Mouse (Mus musculus): ENCODE measurements around the gene Nsun6.

The Nsun6 gene

GRCm38 (mm10) chr2:14992531-14992930, 62.3 kb downstream of the Nsun6 start:
- DNase-seq (ENCODE audit: low read depth, low spot score): no peak

GRCm38 (mm10) chr2:14989350-14989749, 65.5 kb downstream of the Nsun6 start:
- no peak for DNase-seq (ENCODE audit: low read depth, low spot score)

- no peak for DNase-seq (ENCODE audit: low read depth, low spot score)
Measured at GRCm38 (mm10) chr2:14988451-14988850, 66.4 kb downstream of the Nsun6 start.

- no peak for DNase-seq (ENCODE audit: low read depth, low spot score)
Measured at GRCm38 (mm10) chr2:14984029-14984428, 70.8 kb downstream of the Nsun6 start.

- DNase-seq (ENCODE audit: low read depth, low spot score): no peak
Measured at GRCm38 (mm10) chr2:14961493-14961892, 93.4 kb downstream of the Nsun6 start.

GRCm38 (mm10) chr2:14960963-14961488, 93.8 kb downstream of the Nsun6 start:
- no peak for DNase-seq (ENCODE audit: low read depth, low spot score)

- no peak for DNase-seq (ENCODE audit: low read depth, low spot score)
Measured at GRCm38 (mm10) chr2:14953090-14953489, 101.8 kb downstream of the Nsun6 start.
